Mouse (Mus musculus) small intestine, adult 2 months (tissue): ENCODE data around the gene Adamts9. TPM values are rescaled to one million over a fixed set of nuclear protein-coding genes. Genes with fewer than 3 reads are reported as not detected.

ENCODE experiments used
- H3K27ac ChIP-seq: fragments of 200-500 bp; 2 replicates; pipeline ENCODE4 v1.5.1; 2012; ENCODE audit warnings: low read depth, low read length, control low read depth, inconsistent platforms; ENCODE audit not compliant: insufficient read depth
- H3K27me3 ChIP-seq: fragments of 200-500 bp; 2 replicates; pipeline ENCODE4 v1.6.1; 2012; ENCODE audit warnings: mild to moderate bottlenecking, moderate library complexity, low read length, inconsistent platforms; ENCODE audit not compliant: control insufficient read depth, insufficient read depth
- H3K36me3 ChIP-seq: fragments of 200-500 bp; 2 replicates; pipeline ENCODE4 v1.6.1; 2012; ENCODE audit warnings: mild to moderate bottlenecking, low read length, control low read depth, inconsistent platforms; ENCODE audit not compliant: control insufficient read depth, insufficient read depth
- H3K4me1 ChIP-seq: fragments of 200-500 bp; 2 replicates; pipeline ENCODE4 v1.6.1; 2012; ENCODE audit warnings: low read length, inconsistent platforms, mixed read lengths; ENCODE audit not compliant: control insufficient read depth, insufficient read depth, insufficient read length
- H3K4me3 ChIP-seq: fragments of 200-500 bp; 2 replicates; pipeline ENCODE4 v1.5.1; 2012; ENCODE audit warnings: low read depth, mild to moderate bottlenecking, control low read depth, inconsistent platforms, low read length, moderate library complexity
- CTCF ChIP-seq: fragments of 200-500 bp; IDR thresholded peaks from 2 replicates; pipeline ENCODE4 v1.5.1; 2012; ENCODE audit warnings: low read depth, mild to moderate bottlenecking, control low read depth, inconsistent platforms, low read length, moderate library complexity, mixed read lengths; ENCODE audit not compliant: insufficient replicate concordance, insufficient read length; ENCODE audit errors: extremely low read depth
- POLR2A ChIP-seq: fragments of 200-500 bp; IDR thresholded peaks from 2 replicates; pipeline ENCODE4 v1.6.1; 2012; ENCODE audit warnings: low read depth, mild to moderate bottlenecking, control low read depth, inconsistent platforms, low read length, moderate library complexity
- WGBS: fragments of 180-500 bp; shearing (Covaris S2); methylation state at CpG from one replicate; pipeline ENCODE4 v1.1.7; 2018; 5-methylcytosine and 5-hydroxymethylcytosine counted together
- polyA plus RNA-seq: library from polyadenylated mRNA; depleted of rRNA; stranded (reverse); fragments of >200 nt; gene quantifications from 2 replicates; pipeline ENCODE4 v1.2.3, GENCODE M21; 2012

Adamts9 gene
- polyA plus RNA-seq, 1 experiment, result 1.8 TPM

DNA sequence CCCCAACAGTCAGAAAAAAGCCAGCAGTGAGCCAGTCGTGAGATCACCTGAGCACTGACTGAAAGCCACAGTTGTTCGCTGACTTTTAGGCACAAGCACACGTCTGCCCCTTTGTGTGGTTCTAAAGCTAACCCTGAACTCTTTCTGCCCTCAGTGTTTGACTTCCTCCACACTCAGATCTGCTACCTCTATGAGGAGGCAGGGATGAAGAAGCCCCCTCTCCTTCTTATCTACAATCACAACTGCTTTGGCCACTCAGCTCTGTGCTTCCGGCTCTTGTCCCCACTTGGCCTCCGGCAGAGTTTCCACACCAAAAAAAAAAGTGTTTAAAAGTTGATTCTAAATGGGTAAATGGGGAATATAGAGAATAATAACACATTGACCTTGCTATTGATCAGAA is 67.2 kb downstream of the Adamts9 start:
- H3K4me1 ChIP-seq, result no peaks in the 10 kb centered on the region
- no peaks in the 10 kb centered on the region for H3K36me3 ChIP-seq
- H3K27me3 ChIP-seq, result no peaks in the 10 kb centered on the region
- 54% methylated on average over 5 of the region's 5 CpGs for WGBS
- no peak overlapping the region for H3K27ac ChIP-seq
- no peak for TF ChIP-seq POLR2A
- no peak for TF ChIP-seq CTCF
- H3K4me3 ChIP-seq, result no peak overlapping the region

GRCm38 (mm10) chr6:92875340-92875739 is 68.0 kb downstream of the Adamts9 start:
- H3K4me3 ChIP-seq, result no peak overlapping the region
- H3K4me1 ChIP-seq, result no peaks in the 10 kb centered on the region
- H3K36me3 ChIP-seq, result no peaks in the 10 kb centered on the region
- 79% methylated on average over 2 of the region's 2 CpGs for WGBS
- H3K27ac ChIP-seq, result no peak overlapping the region
- TF ChIP-seq POLR2A (no peak), CTCF (no peak)
- no peaks in the 10 kb centered on the region for H3K27me3 ChIP-seq

DNA sequence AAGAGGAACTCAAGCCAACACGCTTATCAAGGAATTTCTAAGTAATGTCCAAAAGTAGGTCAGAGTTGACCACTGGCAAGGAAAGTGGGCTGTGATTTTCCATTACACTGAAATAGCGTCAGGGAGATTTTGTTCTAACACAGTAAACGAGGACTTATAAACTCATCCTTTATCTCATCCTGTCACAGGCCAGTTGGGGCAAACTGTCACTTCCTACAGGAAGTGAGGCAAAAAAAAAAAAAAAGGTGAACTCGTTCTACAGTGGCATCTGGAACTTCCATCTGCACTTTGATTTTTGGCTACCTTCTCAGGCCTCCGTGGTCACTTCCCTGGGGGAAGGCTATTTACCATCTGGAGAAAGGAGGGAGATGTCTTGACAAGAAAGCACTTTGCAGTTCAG is 68.4 kb downstream of the Adamts9 start:
- Histone ChIP-seq H3K4me1 (no peaks in the 10 kb centered on the region), H3K27ac (no peak overlapping the region), H3K4me3 (no peak overlapping the region), H3K27me3 (no peaks in the 10 kb centered on the region), H3K36me3 (no peaks in the 10 kb centered on the region)
- TF ChIP-seq POLR2A (no peak), CTCF (no peak)
- WGBS, result 41% methylated on average over 5 of the region's 5 CpGs

- Histone ChIP-seq H3K27ac (no peak overlapping the region), H3K4me1 (no peaks in the 10 kb centered on the region), H3K27me3 (no peaks in the 10 kb centered on the region), H3K36me3 (no peaks in the 10 kb centered on the region), H3K4me3 (no peak overlapping the region)
- no peak for TF ChIP-seq POLR2A
- no peak for TF ChIP-seq CTCF
- WGBS, result 79% methylated on average over 10 of the region's 10 CpGs
Observed at GRCm38 (mm10) chr6:92872766-92873165, 70.5 kb downstream of the Adamts9 start.

GRCm38 (mm10) chr6:92871813-92872212 is 71.5 kb downstream of the Adamts9 start:
- 77% methylated on average over 4 of the region's 4 CpGs for WGBS
- Histone ChIP-seq H3K4me1 (no peaks in the 10 kb centered on the region), H3K4me3 (no peak overlapping the region), H3K36me3 (no peaks in the 10 kb centered on the region), H3K27me3 (no peaks in the 10 kb centered on the region), H3K27ac (no peak overlapping the region)
- TF ChIP-seq CTCF (no peak), POLR2A (no peak)

DNA sequence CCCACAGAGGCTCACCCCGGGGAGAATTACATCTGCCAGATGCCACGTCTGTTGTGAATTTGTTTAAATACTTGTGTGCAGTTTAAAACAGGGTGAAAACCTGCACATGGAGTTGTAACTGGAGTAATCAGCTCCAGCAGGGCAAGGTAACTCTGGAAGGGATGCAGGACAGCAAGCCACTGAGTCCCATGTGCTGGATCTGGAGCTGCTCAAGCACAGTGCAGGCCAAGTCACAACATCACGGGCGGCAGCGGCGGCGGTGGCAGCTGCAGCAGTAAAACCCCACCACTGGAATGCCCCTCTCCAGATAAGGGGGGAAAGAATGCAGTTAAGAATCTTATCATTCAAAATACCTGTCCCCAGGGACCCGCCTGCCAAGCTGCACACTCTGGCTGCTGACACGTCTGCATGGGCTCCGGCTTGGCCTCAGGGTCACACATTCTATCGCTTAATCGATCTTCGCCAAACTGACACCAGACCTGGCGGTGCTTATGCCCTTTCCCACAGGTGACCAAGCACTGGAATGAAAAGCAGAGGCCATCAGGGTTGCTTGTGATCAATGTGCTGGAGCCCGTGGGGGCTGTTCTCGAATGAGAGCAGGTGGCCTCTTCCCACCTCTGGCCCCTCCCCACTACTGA is 73.6 kb downstream of the Adamts9 start:
- H3K36me3 ChIP-seq, result no peaks in the 10 kb centered on the region
- peak overlapping the region; percentile 40 for H3K27ac ChIP-seq
- no peaks in the 10 kb centered on the region for H3K4me1 ChIP-seq
- TF ChIP-seq CTCF (no peak), POLR2A (no peak)
- no peaks in the 10 kb centered on the region for H3K27me3 ChIP-seq
- H3K4me3 ChIP-seq, result no peak overlapping the region
- WGBS, result 34% methylated on average over 16 of the region's 16 CpGs

DNA sequence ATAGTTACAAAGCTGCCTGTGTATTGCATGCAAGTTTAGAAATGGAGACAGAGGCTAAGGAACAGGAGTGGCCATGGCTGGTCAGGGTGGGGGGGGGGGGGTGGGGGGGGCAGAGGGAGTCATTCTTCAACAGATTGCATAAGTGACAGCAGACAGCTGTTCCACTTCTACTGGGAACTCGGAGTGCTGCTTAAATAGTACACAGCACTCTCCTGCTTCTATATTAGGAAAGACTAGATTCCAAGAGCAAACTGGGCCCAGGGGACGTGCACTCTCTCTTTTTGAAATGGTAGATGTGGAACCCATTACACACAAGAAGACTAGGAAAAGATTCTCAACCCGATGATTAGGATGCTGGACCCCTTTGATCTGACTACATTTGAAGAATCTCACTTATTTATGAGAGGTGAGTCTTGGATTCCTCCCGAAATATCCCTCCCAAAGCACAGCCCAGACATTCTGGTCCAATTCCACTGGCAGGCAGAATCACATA is 74.2 kb downstream of the Adamts9 start, which contains the start of gene Gm15737:
Gene Gm15737, plus strand, starts transcription at position 269 of the 493 bp plus-strand sequence.
- WGBS, result 45% methylated on average over 4 of the region's 4 CpGs
- Histone ChIP-seq H3K36me3 (no peaks in the 10 kb centered on the region), H3K4me3 (no peak within 1 kb of the TSS), H3K27me3 (no peaks in the 10 kb centered on the region), H3K27ac (peak within 1 kb of the TSS; percentile 40), H3K4me1 (no peaks in the 10 kb centered on the region)
- TF ChIP-seq CTCF, result no peak
- no peak for TF ChIP-seq POLR2A
